Mouse (Mus musculus) heart, embryonic 13.5 days (tissue): ENCODE data around the gene Acrv1. TPM values are rescaled to one million over a fixed set of nuclear protein-coding genes. Genes with fewer than 3 reads are reported as not detected.
A peak's percentile ranks its signal among the peaks of the same experiment; 100 is the strongest.
"Not testable (repeated sequence)": the region's sequence is repeated elsewhere in the genome, so short reads cannot be mapped to it uniquely, and the experiment has no call there.

Source experiments
- ATAC-seq: fragments of 200-750 bp; cut with Nextera tagmentation; 2 replicates; pipeline ENCODE4 v1.8.0; 2017; ENCODE audit warnings: moderate TSS enrichment; ENCODE audit not compliant: insufficient number of reproducible peaks, low FRiP score, low TSS enrichment; ENCODE audit errors: extremely low read depth
- H3K27ac ChIP-seq: fragments of 300-500 bp; sonication (generic); replicated peaks from 2 replicates; pipeline ENCODE4 v1.5.1; 2015; ENCODE audit warnings: moderate library complexity, mild to moderate bottlenecking, inconsistent platforms
- H3K27me3 ChIP-seq: fragments of 300-500 bp; sonication (generic); replicated peaks from 2 replicates; pipeline ENCODE4 v1.6.1; 2015; ENCODE audit warnings: mild to moderate bottlenecking, inconsistent platforms
- H3K36me3 ChIP-seq: fragments of 300-500 bp; sonication (generic); 2 replicates; pipeline ENCODE4 v1.6.1; 2015; ENCODE audit warnings: mild to moderate bottlenecking, inconsistent platforms
- H3K4me1 ChIP-seq: fragments of 300-500 bp; sonication (generic); 2 replicates; pipeline ENCODE4 v1.6.1; 2015; ENCODE audit warnings: inconsistent platforms
- H3K4me2 ChIP-seq: fragments of 300-500 bp; sonication (generic); 2 replicates; pipeline ENCODE4 v1.6.1; 2015; ENCODE audit warnings: inconsistent platforms, mild to moderate bottlenecking, moderate library complexity
- H3K4me3 ChIP-seq: fragments of 300-500 bp; sonication (generic); 2 replicates; pipeline ENCODE4 v1.5.1; 2015; ENCODE audit warnings: moderate library complexity, mild to moderate bottlenecking, inconsistent platforms
- H3K9ac ChIP-seq: fragments of 300-500 bp; sonication (generic); 2 replicates; pipeline ENCODE4 v1.6.1; 2015; ENCODE audit warnings: inconsistent platforms, mild to moderate bottlenecking, moderate library complexity
- H3K9me3 ChIP-seq: fragments of 300-500 bp; sonication (generic); 2 replicates; pipeline ENCODE4 v1.6.1; 2016; ENCODE audit warnings: inconsistent platforms
- WGBS: fragments of 180-500 bp; shearing (Covaris S2); methylation state at CpG from one replicate; pipeline ENCODE4 v1.1.7; 2015; ENCODE audit warnings: mixed read lengths; 5-methylcytosine and 5-hydroxymethylcytosine counted together
- polyA plus RNA-seq: library from polyadenylated mRNA; unstranded; fragments of >200 nt; fragmentation: Nextera tagmentation; extraction: Ambion mirVana; gene quantifications from 2 replicates; pipeline ENCODE4 v1.2.1, GENCODE M21; 2015

Gene Acrv1
- polyA plus RNA-seq, result not detected in 2 replicates

- no peak within 1 kb of the TSS for H3K4me2 ChIP-seq
- H3K36me3 ChIP-seq, result no peaks in the 10 kb centered on the region
- WGBS, result 58% methylated on average over 1 of the region's 1 CpGs
- H3K4me1 ChIP-seq, result no peaks in the 10 kb centered on the region
- no peak for ATAC-seq
- H3K4me3 ChIP-seq, result no peak within 1 kb of the TSS
- H3K9ac ChIP-seq, result no peak within 1 kb of the TSS
- no peaks in the 10 kb centered on the region for H3K9me3 ChIP-seq
- no peaks in the 10 kb centered on the region for H3K27me3 ChIP-seq
- H3K27ac ChIP-seq, result no peak within 1 kb of the TSS
Measured at GRCm38 (mm10) chr9:36692920-36693319, at the start of gene Acrv1. Acrv1 (plus strand) TSS chr9:36693220.

- H3K9ac ChIP-seq, H3K36me3 ChIP-seq, ATAC-seq, H3K27me3 ChIP-seq, H3K4me2 ChIP-seq, H3K4me1 ChIP-seq, H3K27ac ChIP-seq, H3K4me3 ChIP-seq: not testable (repeated sequence)
- H3K9me3 ChIP-seq, result peaks cover 10% of the 10 kb centered on the region
- 53% methylated on average over 3 of the region's 3 CpGs for WGBS
Measured at GRCm38 (mm10) chr9:36643276-36643675, 49.7 kb upstream of the Acrv1 start, which contains the start of gene A630095E13Rik. A630095E13Rik (minus strand) TSS chr9:36643376.

GRCm38 (mm10) chr9:36681424-36681823 is 11.6 kb upstream of the Acrv1 start:
- H3K27me3 ChIP-seq, result no peaks in the 10 kb centered on the region
- no peak overlapping the region for H3K4me3 ChIP-seq
- 59% methylated on average over 2 of the region's 2 CpGs for WGBS
- no peaks in the 10 kb centered on the region for H3K9me3 ChIP-seq
- no peak for ATAC-seq
- no peak overlapping the region for H3K4me2 ChIP-seq
- H3K27ac ChIP-seq, result no peak overlapping the region
- H3K36me3 ChIP-seq, result no peaks in the 10 kb centered on the region
- H3K9ac ChIP-seq, result no peak overlapping the region
- H3K4me1 ChIP-seq, result no peaks in the 10 kb centered on the region

GRCm38 (mm10) chr9:36687329-36687728 is 5.7 kb upstream of the Acrv1 start:
- Histone ChIP-seq H3K9ac (no peak overlapping the region), H3K27me3 (no peaks in the 10 kb centered on the region), H3K4me1 (no peaks in the 10 kb centered on the region), H3K4me3 (no peak overlapping the region), H3K9me3 (no peaks in the 10 kb centered on the region), H3K4me2 (no peak overlapping the region), H3K36me3 (no peaks in the 10 kb centered on the region), H3K27ac (no peak overlapping the region)
- ATAC-seq, result no peak

- Histone ChIP-seq H3K27ac (no peak overlapping the region), H3K4me1 (no peaks in the 10 kb centered on the region), H3K9me3 (no peaks in the 10 kb centered on the region), H3K4me2 (no peak overlapping the region), H3K9ac (no peak overlapping the region), H3K36me3 (no peaks in the 10 kb centered on the region), H3K4me3 (no peak overlapping the region), H3K27me3 (no peaks in the 10 kb centered on the region)
- no peak for ATAC-seq
- 79% methylated on average over 10 of the region's 10 CpGs for WGBS
Measured at GRCm38 (mm10) chr9:36694276-36694675, 1.3 kb downstream of the Acrv1 start.

GRCm38 (mm10) chr9:36705923-36706322 is 12.9 kb downstream of the Acrv1 start:
- H3K4me1 ChIP-seq, result peaks cover 15% of the 10 kb centered on the region
- H3K9me3 ChIP-seq, result no peaks in the 10 kb centered on the region
- no peak for ATAC-seq
- no peak overlapping the region for H3K4me3 ChIP-seq
- peak overlapping the region; percentile 58 for H3K27ac ChIP-seq
- no peak overlapping the region for H3K9ac ChIP-seq
- H3K4me2 ChIP-seq, result peak overlapping the region; percentile 1; the same call in 1 of the 2 replicates
- H3K36me3 ChIP-seq, result peaks cover 26% of the 10 kb centered on the region
- no peaks in the 10 kb centered on the region for H3K27me3 ChIP-seq
- 53% methylated on average over 3 of the region's 3 CpGs for WGBS

GRCm38 (mm10) chr9:36707304-36707703 is 14.3 kb downstream of the Acrv1 start:
- no peak for ATAC-seq
- Histone ChIP-seq H3K4me1 (peaks cover 15% of the 10 kb centered on the region), H3K4me2 (no peak overlapping the region), H3K36me3 (peaks cover 32% of the 10 kb centered on the region), H3K27ac (no peak overlapping the region), H3K27me3 (no peaks in the 10 kb centered on the region), H3K9me3 (no peaks in the 10 kb centered on the region), H3K9ac (no peak overlapping the region), H3K4me3 (no peak overlapping the region)
- 83% methylated on average over 6 of the region's 6 CpGs for WGBS

GRCm38 (mm10) chr9:36716624-36717023 is 23.6 kb downstream of the Acrv1 start:
- 74% methylated on average over 3 of the region's 3 CpGs for WGBS
- H3K4me1 ChIP-seq, result no peaks in the 10 kb centered on the region
- H3K4me3 ChIP-seq, result no peak overlapping the region
- peaks cover 68% of the 10 kb centered on the region for H3K36me3 ChIP-seq
- H3K27ac ChIP-seq, result no peak overlapping the region
- H3K27me3 ChIP-seq, result no peaks in the 10 kb centered on the region
- H3K9ac ChIP-seq, result no peak overlapping the region
- no peak for ATAC-seq
- H3K4me2 ChIP-seq, result no peak overlapping the region
- H3K9me3 ChIP-seq, result no peaks in the 10 kb centered on the region

GRCm38 (mm10) chr9:36726131-36727033 is 33.4 kb downstream of the Acrv1 start:
- Histone ChIP-seq H3K9me3 (no peaks in the 10 kb centered on the region), H3K4me3 (peak overlapping the region; percentile 70)
- under 1% methylated on average over 53 of the region's 53 CpGs for WGBS

GRCm38 (mm10) chr9:36727034-36727755 is 34.2 kb downstream of the Acrv1 start, which contains the start of gene Chek1:
Chek1 (minus strand) TSS chr9:36727065.
- Histone ChIP-seq H3K36me3 (peaks cover 42% of the 10 kb centered on the region), H3K9me3 (no peaks in the 10 kb centered on the region), H3K4me3 (peak within 1 kb of the TSS; percentile 70), H3K27ac (peak within 1 kb of the TSS; percentile 87), H3K4me1 (peaks cover 16% of the 10 kb centered on the region), H3K9ac (peak within 1 kb of the TSS; percentile 87), H3K4me2 (peak within 1 kb of the TSS; percentile 97), H3K27me3 (no peaks in the 10 kb centered on the region)
- no peak for ATAC-seq
- WGBS, result 3% methylated on average over 12 of the region's 12 CpGs

More at GRCm38 (mm10) chr9:36726131-36727033, 33.4 kb downstream of the Acrv1 start:
- no peaks in the 10 kb centered on the region for H3K27me3 ChIP-seq
- H3K4me1 ChIP-seq, result peaks cover 16% of the 10 kb centered on the region
- H3K36me3 ChIP-seq, result peaks cover 44% of the 10 kb centered on the region
- H3K9ac ChIP-seq, result peak overlapping the region; percentile 87
- H3K4me2 ChIP-seq, result peak overlapping the region; percentile 97
- peak overlapping the region; percentile 87 for H3K27ac ChIP-seq
- peak; percentile 80 for ATAC-seq
